Mouse (Mus musculus): Measurements from ENCODE around the gene Krt34.

Gene Krt34

GRCm38 (mm10) chr11:100004846-100005245 lies 36.5 kb downstream of the Krt34 start:
- DNase-seq (ENCODE audit: low read depth, low spot score), result no peak

GRCm38 (mm10) chr11:99999091-99999490 lies 42.3 kb downstream of the Krt34 start:
- no peak for DNase-seq (ENCODE audit: low read depth, low spot score)

- no peak for DNase-seq (ENCODE audit: low read depth, low spot score)
These were observed 47.0 kb downstream of the Krt34 start for GRCm38 (mm10) chr11:99994384-99994661.

- DNase-seq (ENCODE audit: low read depth, low spot score), result no peak
These were observed 47.6 kb downstream of the Krt34 start, which contains the start of gene Krtap17-1 for GRCm38 (mm10) chr11:99993620-99994383. Krtap17-1 (minus strand) TSS chr11:99993994.

GRCm38 (mm10) chr11:99990571-99990970 lies 50.8 kb downstream of the Krt34 start:
- no peak for DNase-seq (ENCODE audit: low read depth, low spot score)

- DNase-seq (ENCODE audit: low read depth, low spot score), result no peak
These were observed 51.4 kb downstream of the Krt34 start for GRCm38 (mm10) chr11:99989881-99990405.

GRCm38 (mm10) chr11:99988530-99988929 lies 52.8 kb downstream of the Krt34 start:
- DNase-seq (ENCODE audit: low read depth, low spot score), result no peak

Measured in brain, embryonic 18.5 days (tissue).